Mouse (Mus musculus): Measurements from ENCODE around the gene Igfbp7. TPM values are rescaled to one million over a fixed set of nuclear protein-coding genes. Genes with fewer than 3 reads are reported as not detected.
"Not testable (repeated sequence)": the region's sequence is repeated elsewhere in the genome, so short reads cannot be mapped to it uniquely, and the experiment has no call there.

Igfbp7 gene
- total RNA-seq (2022), result 10 to 100 TPM; 29.9 to 40.8 (median 32.6) TPM

DNA sequence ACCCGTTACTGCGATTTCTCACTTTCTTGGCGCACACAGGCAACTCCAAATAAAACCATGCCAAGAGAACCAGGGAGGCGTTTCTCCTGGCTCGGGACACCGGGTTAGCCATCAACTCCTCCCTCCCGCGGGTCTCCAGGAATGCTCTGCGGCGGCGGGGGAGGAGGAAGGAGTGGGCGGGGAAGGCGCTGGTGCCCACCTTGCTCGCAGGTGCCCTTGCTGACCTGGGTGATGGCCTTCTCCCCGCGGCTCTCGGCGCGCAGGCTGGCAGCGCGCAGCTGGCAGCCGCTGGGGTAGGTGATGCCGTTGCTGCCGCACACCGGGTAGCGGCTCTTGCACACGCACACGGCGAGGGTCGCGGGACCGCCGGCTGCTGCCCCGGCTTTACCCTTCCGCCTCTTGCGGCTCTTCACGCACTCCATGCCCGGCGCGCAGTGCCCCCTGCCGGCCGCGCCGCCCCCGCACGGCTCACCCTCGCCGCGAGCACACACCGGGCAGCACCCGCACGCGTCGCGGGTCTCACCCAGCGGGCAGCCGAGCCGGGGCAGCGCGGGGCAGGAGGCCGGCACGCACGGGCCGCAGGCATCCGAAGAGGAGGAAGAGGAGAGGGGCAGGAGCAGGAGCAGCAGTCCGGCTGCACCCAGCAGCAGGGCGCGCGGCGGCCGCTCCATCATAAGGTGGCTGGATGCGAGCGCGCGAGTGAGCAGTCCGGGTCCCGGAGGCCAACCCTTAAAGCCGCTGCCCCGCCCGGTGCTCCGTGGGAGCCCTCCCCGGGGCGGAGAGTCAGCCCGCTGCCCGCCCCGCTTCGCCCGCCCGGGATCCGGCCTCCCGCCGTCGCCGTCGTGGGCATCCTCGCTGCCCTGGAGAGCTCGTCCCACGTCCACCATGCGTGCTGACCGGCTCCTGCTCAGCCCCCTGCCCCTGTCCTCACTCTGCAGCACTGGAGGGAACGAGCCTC, at the start of gene Igfbp7:
TSS of gene Igfbp7 (minus strand) at position 701 of the 958 bp plus-strand sequence.
- peak; percentile 38 to 45 for DNase-seq (ENCODE audit: low spot score in 2 of 2)

DNA sequence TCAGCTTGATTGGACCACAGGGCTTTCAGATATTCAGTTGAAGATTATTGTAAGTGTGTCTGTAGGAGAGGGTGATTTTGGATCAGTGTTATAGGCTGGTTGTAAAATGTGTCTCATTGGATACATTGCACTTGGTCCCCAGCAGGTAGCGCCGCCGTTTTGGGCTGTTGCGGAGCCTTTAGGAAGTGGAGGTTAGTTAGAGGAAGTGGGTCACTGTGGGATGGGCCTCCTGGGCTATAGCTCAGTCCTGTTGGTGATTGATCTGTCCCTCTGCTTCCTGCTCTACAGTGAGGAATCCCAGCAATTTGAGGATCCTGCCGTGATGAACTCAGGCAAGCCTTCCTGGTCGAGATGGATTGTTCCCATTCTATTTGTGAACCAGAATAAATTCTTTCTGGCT, 44.3 kb upstream of the Igfbp7 start:
- DNase-seq (ENCODE audit: low spot score in 2 of 2), result no peak

- no peak for DNase-seq (ENCODE audit: low spot score in 2 of 2)
Measured at GRCm38 (mm10) chr5:77449531-77449930, 41.7 kb upstream of the Igfbp7 start.

- no peak for DNase-seq (ENCODE audit: low spot score in 2 of 2)
Measured at GRCm38 (mm10) chr5:77445431-77445830, 37.6 kb upstream of the Igfbp7 start.

- no peak for DNase-seq (ENCODE audit: low spot score in 2 of 2)
Measured at GRCm38 (mm10) chr5:77443889-77444573, 36.2 kb upstream of the Igfbp7 start.

GRCm38 (mm10) chr5:77442856-77443623, 35.2 kb upstream of the Igfbp7 start:
- no peak for DNase-seq (ENCODE audit: low spot score in 2 of 2)

GRCm38 (mm10) chr5:77436308-77436707, 28.5 kb upstream of the Igfbp7 start:
- DNase-seq (ENCODE audit: low spot score in 2 of 2), result no peak

DNA sequence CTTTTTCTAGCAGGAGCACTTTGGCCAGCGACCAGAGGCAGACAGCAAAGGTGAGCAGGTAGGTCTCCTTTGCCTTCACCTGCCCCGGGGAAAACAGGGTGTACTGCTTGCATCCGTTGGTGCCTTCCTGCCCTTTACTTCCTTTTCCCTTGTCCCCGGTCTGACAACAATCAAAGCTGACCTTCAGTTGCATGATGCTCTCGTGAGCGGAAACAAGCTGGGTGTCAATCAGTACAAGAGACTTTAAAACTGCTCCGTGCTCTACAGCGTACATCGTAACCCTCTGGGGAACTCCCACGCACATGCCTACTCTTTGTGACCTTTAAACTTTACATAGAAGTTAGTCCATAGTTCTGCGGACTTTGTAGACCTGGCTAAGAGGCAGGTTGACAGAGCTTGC, 26.2 kb upstream of the Igfbp7 start:
- DNase-seq (ENCODE audit: low spot score in 2 of 2), result no peak

- DNase-seq (ENCODE audit: low spot score in 2 of 2), result peak; percentile 10 to 68
Measured at GRCm38 (mm10) chr5:77433561-77433960, 25.7 kb upstream of the Igfbp7 start.

DNA sequence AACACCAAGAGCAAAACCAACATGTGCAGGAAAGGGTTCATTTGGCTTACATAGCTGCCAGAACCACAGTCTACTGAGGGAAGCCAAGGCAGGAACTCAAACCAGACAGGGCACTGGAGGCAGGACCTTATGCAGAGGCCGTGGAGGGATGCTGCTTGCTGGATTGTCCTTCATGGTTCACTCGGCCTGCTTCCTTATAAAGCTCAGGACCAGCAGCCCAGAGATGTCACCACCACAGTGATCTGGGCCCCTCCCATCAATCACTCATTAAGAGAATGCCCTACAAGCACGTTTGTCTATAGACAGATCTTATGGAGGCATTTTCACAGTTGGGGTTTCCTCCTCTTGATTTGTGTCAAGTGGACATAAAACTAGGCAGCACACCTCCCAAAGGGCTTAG, 25.3 kb upstream of the Igfbp7 start:
- no peak for DNase-seq (ENCODE audit: low spot score in 2 of 2)

DNA sequence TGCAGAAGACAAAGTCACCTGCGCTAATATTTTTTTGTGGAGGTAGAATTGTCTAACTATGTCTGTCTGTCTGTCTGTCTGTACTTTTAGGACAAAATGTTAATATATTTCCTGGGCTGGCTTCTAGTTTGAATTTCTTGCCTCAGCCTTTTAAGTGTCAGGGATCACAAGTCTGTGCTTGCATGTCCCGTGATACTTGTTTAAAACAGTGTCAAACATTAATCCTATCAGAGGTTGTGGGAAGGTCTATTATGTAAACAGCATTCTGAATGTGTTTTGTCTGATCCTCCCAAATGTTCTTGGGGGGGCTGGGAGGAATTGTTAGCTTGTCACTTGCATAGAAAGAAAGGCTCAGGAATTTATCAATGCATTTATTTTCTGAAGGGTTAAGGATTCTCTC, 24.6 kb upstream of the Igfbp7 start:
- DNase-seq (ENCODE audit: low spot score in 2 of 2), result no peak

- no peak for DNase-seq (ENCODE audit: low spot score in 2 of 2)
Measured at GRCm38 (mm10) chr5:77431068-77431467, 23.2 kb upstream of the Igfbp7 start.

DNA sequence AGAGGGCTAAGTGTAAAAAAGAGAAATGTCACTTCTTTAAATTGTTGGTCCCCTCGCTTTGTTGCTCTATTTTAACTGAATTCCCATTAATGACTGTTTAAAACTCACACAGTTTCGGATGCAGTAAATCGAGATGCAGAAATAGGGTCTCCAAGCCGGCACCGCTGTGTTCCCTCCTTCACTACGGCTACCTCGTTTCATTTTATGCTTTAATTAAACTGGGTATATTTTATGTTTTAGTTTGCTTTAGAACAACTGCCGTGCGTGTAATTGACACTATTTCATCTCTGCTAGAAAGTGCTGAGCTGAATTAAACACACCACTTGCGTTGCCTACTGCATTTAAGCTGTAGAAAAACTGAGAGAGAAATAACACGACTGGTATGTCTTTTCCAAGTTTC, 22.6 kb upstream of the Igfbp7 start:
- no peak for DNase-seq (ENCODE audit: low spot score in 2 of 2)

GRCm38 (mm10) chr5:77430049-77430448, 22.2 kb upstream of the Igfbp7 start:
- no peak for DNase-seq (ENCODE audit: low spot score in 2 of 2)

DNA sequence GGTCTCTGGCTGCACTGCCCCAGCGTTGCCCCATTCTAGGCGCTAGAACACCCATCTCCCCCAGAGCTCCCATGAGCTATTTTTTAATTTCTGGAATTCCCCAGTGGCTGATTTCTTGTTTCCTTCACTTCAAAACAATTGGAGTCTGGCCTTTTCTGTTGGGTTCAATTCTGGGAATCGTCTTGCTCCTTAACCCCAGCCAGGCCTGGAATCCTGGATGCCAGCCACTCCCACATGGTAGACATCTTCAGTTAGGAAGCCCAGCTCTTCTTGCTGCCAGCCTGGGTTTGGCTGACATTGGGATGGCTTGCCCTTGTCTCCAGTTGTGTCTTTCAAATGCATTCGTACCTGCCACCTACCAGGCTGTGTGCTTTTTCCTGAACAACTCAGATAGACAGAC, 20.7 kb upstream of the Igfbp7 start:
- DNase-seq (ENCODE audit: low spot score in 2 of 2), result no peak

DNA sequence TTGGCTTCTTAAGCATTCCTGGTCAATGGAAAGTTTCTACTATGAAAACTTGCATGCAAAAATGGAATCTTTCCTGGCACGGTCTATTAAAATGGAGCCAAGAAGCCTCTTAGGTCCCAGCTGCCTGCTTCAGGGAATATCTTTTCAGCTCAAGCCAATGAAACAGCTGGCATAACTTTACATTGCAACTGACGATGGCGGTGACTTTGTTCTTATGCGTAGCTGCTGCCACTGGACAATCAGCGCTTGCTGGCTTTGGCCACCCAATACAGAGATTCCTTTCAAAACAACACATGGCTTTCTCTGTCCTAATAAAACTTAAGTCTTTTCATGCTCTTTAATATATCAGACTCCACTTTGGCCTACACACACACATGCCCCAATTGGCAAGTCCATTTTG, 20.1 kb upstream of the Igfbp7 start:
- DNase-seq (ENCODE audit: low spot score in 2 of 2), result no peak

DNA sequence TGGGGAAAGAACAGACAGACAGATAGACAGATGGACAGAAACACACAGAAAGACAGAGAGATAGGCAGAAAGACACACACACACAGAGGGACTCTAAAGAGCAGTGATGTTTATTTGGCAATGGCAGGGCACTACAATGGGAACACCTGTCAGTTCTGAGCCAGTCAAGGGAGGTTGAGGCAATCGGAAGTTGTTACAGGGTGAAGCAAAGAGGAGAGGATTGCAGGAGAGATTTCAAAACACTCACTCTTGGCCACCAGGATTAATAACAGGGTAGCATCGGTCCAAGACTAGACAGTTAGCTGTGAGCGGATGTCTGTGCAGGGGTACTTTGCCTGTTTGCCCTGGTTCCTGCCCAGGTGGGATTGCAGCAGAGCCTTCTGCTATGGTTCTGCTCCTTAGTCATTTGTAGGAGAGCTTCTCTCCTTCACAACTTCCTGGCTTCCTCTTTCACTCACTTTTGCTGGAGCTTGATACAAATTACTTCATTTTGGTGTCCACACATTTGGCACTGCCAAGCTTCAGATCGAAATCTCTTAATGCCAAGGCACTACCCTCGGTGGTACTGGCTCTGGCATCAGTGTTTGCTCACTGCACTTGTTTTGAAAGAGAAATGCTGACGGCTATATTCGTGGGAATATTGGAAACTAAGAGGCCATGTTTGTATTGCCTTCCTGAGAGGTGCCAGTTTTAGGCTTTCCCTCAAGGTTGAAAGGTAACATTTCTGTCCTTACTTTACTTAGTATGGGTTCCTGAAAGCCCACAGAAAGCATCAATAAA, 18.1 kb upstream of the Igfbp7 start:
- no peak for DNase-seq (ENCODE audit: low spot score in 2 of 2)

- not testable (repeated sequence) for DNase-seq (ENCODE audit: low spot score in 2 of 2)
Measured at GRCm38 (mm10) chr5:77419537-77419936, 11.7 kb upstream of the Igfbp7 start.

- no peak for DNase-seq (ENCODE audit: low spot score in 2 of 2)
Measured at GRCm38 (mm10) chr5:77416058-77416457, 8.2 kb upstream of the Igfbp7 start.

DNA sequence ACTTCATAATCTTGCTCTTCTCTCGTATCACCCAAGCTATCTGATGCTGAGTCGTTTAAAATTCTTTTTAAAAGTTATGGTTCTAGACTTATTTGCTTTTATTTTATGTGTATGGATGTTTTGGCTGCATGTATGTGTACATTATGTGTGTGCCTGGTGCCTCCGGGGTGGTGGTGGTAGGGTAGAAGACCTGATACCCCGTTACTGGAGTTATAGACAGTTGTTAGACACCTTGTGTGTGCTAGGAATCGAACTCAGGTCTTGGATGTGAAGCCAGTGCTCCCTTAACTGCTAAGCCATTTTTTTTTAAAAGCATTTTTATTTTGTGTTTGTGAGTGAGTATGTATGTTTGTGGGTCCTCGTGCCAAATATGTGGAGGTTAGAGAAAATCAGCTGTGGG, 689 bp upstream of the Igfbp7 start:
- DNase-seq (ENCODE audit: low spot score in 2 of 2), result no peak

- no peak for DNase-seq (ENCODE audit: low spot score in 2 of 2)
Measured at GRCm38 (mm10) chr5:77406371-77406871, 1.4 kb downstream of the Igfbp7 start.

Measured in left cerebral cortex, adult 8-10 months (tissue).